In the genomic region with DNA sequence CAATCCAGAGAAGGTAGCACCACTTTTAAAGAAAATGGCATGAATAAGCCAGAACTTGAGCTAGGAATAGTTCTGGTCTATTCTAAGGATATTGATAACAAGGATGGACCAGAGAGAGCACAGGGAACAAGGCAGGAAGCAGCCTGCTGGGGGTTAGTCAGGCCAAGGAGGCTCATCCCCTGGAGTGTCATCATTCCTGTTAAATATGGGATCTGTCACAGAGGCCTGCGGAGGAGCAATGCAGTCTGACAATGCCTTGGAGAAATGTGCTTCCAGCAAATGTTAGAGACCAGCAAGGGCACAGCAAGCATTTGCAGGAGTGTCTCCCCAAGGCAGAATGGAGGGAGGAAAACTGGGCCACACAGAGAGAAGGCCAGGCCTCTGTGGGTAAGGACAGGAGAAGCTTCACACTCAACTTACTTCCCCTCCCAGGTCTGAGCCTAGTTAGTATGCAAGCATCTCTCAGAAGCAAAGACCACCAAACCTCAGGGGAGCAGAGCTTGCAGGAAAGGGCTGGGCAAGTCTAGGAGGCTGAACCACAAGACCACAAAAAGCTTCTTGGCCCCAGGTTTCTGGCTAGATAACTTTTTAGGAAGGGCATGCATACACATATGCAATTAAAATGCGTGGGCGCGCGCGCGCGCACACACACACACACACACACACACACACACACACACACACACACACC, we compare ENCODE assay signal across 11 mouse cellular contexts. TPM values are rescaled to one million over a fixed set of nuclear protein-coding genes. Genes with fewer than 3 reads are reported as not detected.
A peak's percentile ranks its signal among the peaks of the same experiment; 100 is the strongest.
DNase-seq lines count a peak whose midpoint lies in the region; ATAC-seq and TF ChIP-seq lines count a peak whose summit lies in the region.
"Had no signal": no experiment of that assay in that cellular context is flagged by ENCODE, and none has a peak within 500 bp of the region (broad histone marks: within the 10 kb centered on the region; RNA-seq: fewer than 3 reads in every experiment).

No protein-coding gene starts in this region.

- no peaks in the 10 kb centered on the region for H3K9me3 ChIP-seq in forebrain, postnatal 0 days (ENCODE audit: low read length)
- H3K9me3 ChIP-seq in forebrain, embryonic 16.5 days (ENCODE audit: control insufficient read depth, low read length): no peaks in the 10 kb centered on the region
- no peaks in the 10 kb centered on the region for H3K9me3 ChIP-seq in midbrain, embryonic 15.5 days
- no peaks in the 10 kb centered on the region for H3K9me3 ChIP-seq in midbrain, embryonic 14.5 days (ENCODE audit: control insufficient read depth, low read length)
- H3K9me3 ChIP-seq in hindbrain, embryonic 10.5 days: peaks cover 3% of the 10 kb centered on the region; the same call in 1 of the 2 replicates
- no peaks in the 10 kb centered on the region for H3K9me3 ChIP-seq in neural tube, embryonic 13.5 days
- H3K9me3 ChIP-seq: liver, embryonic 15.5 days had no signal

- DNase-seq in forebrain, postnatal 0 days: no peak
- DNase-seq in midbrain, embryonic 14.5 days: no peak
- DNase-seq in hindbrain, embryonic 10.5 days (ENCODE audit: low spot score): no peak
- no peak for DNase-seq in cerebellum, adult 11 months
- DNase-seq in lung, postnatal 10 days: no peak

- H3K27ac ChIP-seq in forebrain, postnatal 0 days (ENCODE audit: low read depth, low read length): peak overlapping the region; percentile 35; the same call in 1 of the 2 replicates
- H3K27ac ChIP-seq in forebrain, embryonic 16.5 days (ENCODE audit: low read length): no peak overlapping the region
- H3K27ac ChIP-seq in midbrain, embryonic 15.5 days: peak overlapping the region; percentile 38; the same call in 1 of the 2 replicates
- H3K27ac ChIP-seq in midbrain, embryonic 14.5 days (replicated peaks; ENCODE audit: low read depth, low read length): no peak overlapping the region; the same call in 1 of the 2 replicates
- peak overlapping the region; percentile 73 for H3K27ac ChIP-seq in hindbrain, embryonic 10.5 days
- peak overlapping the region; percentile 75 for H3K27ac ChIP-seq in neural tube, embryonic 13.5 days (replicated peaks)
- H3K27ac ChIP-seq: liver, embryonic 15.5 days had no signal

- no peaks in the 10 kb centered on the region for H3K4me1 ChIP-seq in forebrain, postnatal 0 days (ENCODE audit: insufficient read depth)
- H3K4me1 ChIP-seq in forebrain, embryonic 16.5 days (replicated peaks; ENCODE audit: control insufficient read depth, insufficient read depth, low read length): peaks cover 3% of the 10 kb centered on the region; the same call in 1 of the 2 replicates
- H3K4me1 ChIP-seq in midbrain, embryonic 15.5 days: no peaks in the 10 kb centered on the region
- no peaks in the 10 kb centered on the region; the same call in 1 of the 2 replicates for H3K4me1 ChIP-seq in midbrain, embryonic 14.5 days (ENCODE audit: control insufficient read depth, insufficient read depth, low read length)
- H3K4me1 ChIP-seq in hindbrain, embryonic 10.5 days (replicated peaks): peaks cover 23% of the 10 kb centered on the region
- peaks cover 15% of the 10 kb centered on the region for H3K4me1 ChIP-seq in neural tube, embryonic 13.5 days (replicated peaks)
- H3K4me1 ChIP-seq: liver, embryonic 15.5 days had no signal

- no peak for TF ChIP-seq CTCF in forebrain, postnatal 0 days (IDR thresholded peaks at IDR 0.05; ENCODE audit: low read depth)

- H3K9ac ChIP-seq in forebrain, postnatal 0 days: no peak overlapping the region
- no peak overlapping the region for H3K9ac ChIP-seq in forebrain, embryonic 16.5 days (replicated peaks; ENCODE audit: low read depth, low read length)
- no peak overlapping the region for H3K9ac ChIP-seq in midbrain, embryonic 15.5 days
- no peak overlapping the region for H3K9ac ChIP-seq in midbrain, embryonic 14.5 days (replicated peaks; ENCODE audit: low read length)
- H3K9ac ChIP-seq in neural tube, embryonic 13.5 days: no peak overlapping the region; the same call in 1 of the 2 replicates
- H3K9ac ChIP-seq: liver, embryonic 15.5 days had no signal

- no peaks in the 10 kb centered on the region for H3K36me3 ChIP-seq in forebrain, postnatal 0 days (ENCODE audit: insufficient read depth)
- H3K36me3 ChIP-seq in forebrain, embryonic 16.5 days (ENCODE audit: control insufficient read depth, insufficient read depth): no peaks in the 10 kb centered on the region
- no peaks in the 10 kb centered on the region for H3K36me3 ChIP-seq in midbrain, embryonic 15.5 days (replicated peaks)
- H3K36me3 ChIP-seq in midbrain, embryonic 14.5 days (ENCODE audit: control insufficient read depth, insufficient read depth, low read length): no peaks in the 10 kb centered on the region
- H3K36me3 ChIP-seq in hindbrain, embryonic 10.5 days: peaks cover 9% of the 10 kb centered on the region
- no peaks in the 10 kb centered on the region for H3K36me3 ChIP-seq in neural tube, embryonic 13.5 days
- H3K36me3 ChIP-seq: liver, embryonic 15.5 days had no signal

- H3K4me3 ChIP-seq in forebrain, postnatal 0 days (ENCODE audit: low read depth, low read length): no peak overlapping the region
- H3K4me3 ChIP-seq in forebrain, embryonic 16.5 days (replicated peaks; ENCODE audit: low read length): no peak overlapping the region
- no peak overlapping the region for H3K4me3 ChIP-seq in midbrain, embryonic 15.5 days
- H3K4me3 ChIP-seq in midbrain, embryonic 14.5 days (replicated peaks; ENCODE audit: low read depth, low read length): no peak overlapping the region
- H3K4me3 ChIP-seq in hindbrain, embryonic 10.5 days: no peak overlapping the region
- no peak overlapping the region for H3K4me3 ChIP-seq in neural tube, embryonic 13.5 days
- H3K4me3 ChIP-seq: erythroblast, embryonic 14.5 days; liver, embryonic 15.5 days had no signal

- H3K27me3 ChIP-seq in forebrain, postnatal 0 days (ENCODE audit: insufficient read depth, low read length): no peaks in the 10 kb centered on the region
- H3K27me3 ChIP-seq in forebrain, embryonic 16.5 days (replicated peaks; ENCODE audit: control insufficient read depth, insufficient read depth, low read length): no peaks in the 10 kb centered on the region
- H3K27me3 ChIP-seq in midbrain, embryonic 15.5 days (replicated peaks): no peaks in the 10 kb centered on the region
- no peaks in the 10 kb centered on the region for H3K27me3 ChIP-seq in midbrain, embryonic 14.5 days (ENCODE audit: control insufficient read depth, insufficient read depth, low read length)
- no peaks in the 10 kb centered on the region for H3K27me3 ChIP-seq in hindbrain, embryonic 10.5 days (ENCODE audit: insufficient read depth, poor library complexity, severe bottlenecking)
- H3K27me3 ChIP-seq in neural tube, embryonic 13.5 days: no peaks in the 10 kb centered on the region
- H3K27me3 ChIP-seq: liver, embryonic 15.5 days had no signal

- no peak overlapping the region for H3K4me2 ChIP-seq in forebrain, postnatal 0 days (ENCODE audit: low read depth)
- H3K4me2 ChIP-seq in forebrain, embryonic 16.5 days (ENCODE audit: low read length): no peak overlapping the region
- H3K4me2 ChIP-seq in midbrain, embryonic 15.5 days: no peak overlapping the region
- no peak overlapping the region for H3K4me2 ChIP-seq in midbrain, embryonic 14.5 days (ENCODE audit: low read length)
- no peak overlapping the region for H3K4me2 ChIP-seq in neural tube, embryonic 13.5 days
- H3K4me2 ChIP-seq: liver, embryonic 15.5 days had no signal

- WGBS in forebrain, postnatal 0 days: 95% methylated on average over 8 of the region's 8 CpGs
- 92% methylated on average over 8 of the region's 8 CpGs for WGBS in forebrain, embryonic 16.5 days
- 90% methylated on average over 8 of the region's 8 CpGs for WGBS in midbrain, embryonic 15.5 days
- WGBS in midbrain, embryonic 14.5 days: 92% methylated on average over 8 of the region's 8 CpGs
- 85% methylated on average over 8 of the region's 8 CpGs for WGBS in hindbrain, embryonic 10.5 days
- WGBS in neural tube, embryonic 13.5 days: 78% methylated on average over 8 of the region's 8 CpGs

- no peak for ATAC-seq in forebrain, postnatal 0 days
- no peak for ATAC-seq in forebrain, embryonic 16.5 days
- no peak for ATAC-seq in midbrain, embryonic 15.5 days (replicated peaks)
- no peak for ATAC-seq in midbrain, embryonic 14.5 days (ENCODE audit: low FRiP score, low TSS enrichment)
- no peak for ATAC-seq in neural tube, embryonic 13.5 days (ENCODE audit: low read depth)
- ATAC-seq: inflammation-experienced regulatory T-cells, adult 6 months had no signal

RNA-seq across cellular contexts. Expression of a gene that starts 9.5 kb away (rescaled TPM):
- 36.9 and 45.9 TPM in 2 replicates for total RNA-seq in forebrain, postnatal 0 days (2014; rRNA removed)
- polyA plus RNA-seq in forebrain, postnatal 0 days (2015; fragmentation: Nextera tagmentation; extraction: Ambion mirVana): 22.0 and 31.3 TPM in 2 replicates
- polyA plus RNA-seq in forebrain, embryonic 16.5 days (2015; fragmentation: Nextera tagmentation; extraction: Ambion mirVana): 15.7 and 19.6 TPM in 2 replicates
- 31.2 and 31.5 TPM in 2 replicates for polyA plus RNA-seq in midbrain, embryonic 15.5 days (2015; fragmentation: Nextera tagmentation; extraction: Ambion mirVana)
- 19.3 and 23.8 TPM in 2 replicates for polyA plus RNA-seq in midbrain, embryonic 14.5 days (2014; fragmentation: Nextera tagmentation; extraction: Ambion mirVana)
- 22.9 and 32.9 TPM in 2 replicates for polyA plus RNA-seq in hindbrain, embryonic 10.5 days (2016; fragmentation: Nextera tagmentation; extraction: Ambion mirVana)
- polyA plus RNA-seq in neural tube, embryonic 13.5 days (2015; fragmentation: Nextera tagmentation; extraction: Ambion mirVana): 34.7 and 43.5 TPM in 2 replicates

Comparison
In these comparisons a context has a peak if more than half of its experiments do, and no peak if none do; other contexts are left out.
1. H3K27ac ChIP-seq: peak in forebrain, postnatal 0 days (single experiment), midbrain, embryonic 15.5 days (single experiment), hindbrain, embryonic 10.5 days (single experiment) and neural tube, embryonic 13.5 days (single experiment); none in forebrain, embryonic 16.5 days (single experiment) and midbrain, embryonic 14.5 days (single experiment).